Comparison of ENCODE assay signal across 8 mouse cellular contexts in the genomic region with DNA sequence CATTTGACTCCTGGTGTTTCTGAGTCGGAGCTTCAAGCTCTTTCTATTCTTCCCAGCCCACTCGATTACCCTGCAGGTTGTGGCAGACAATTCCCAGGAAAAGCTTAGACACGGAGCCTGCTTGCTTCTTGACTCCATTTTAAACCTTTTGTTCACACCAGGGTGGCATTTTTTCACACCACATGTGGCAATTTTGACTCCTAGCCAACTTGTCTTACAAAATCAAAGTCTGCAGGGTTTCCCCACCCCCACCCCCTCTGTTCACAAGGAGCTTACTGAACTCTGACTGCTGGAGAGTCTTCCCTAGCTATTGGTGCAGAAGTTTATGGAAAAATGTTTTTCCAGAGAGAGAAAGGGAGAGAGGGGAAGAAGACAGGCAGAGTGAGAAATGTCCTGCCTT.
DNase-seq lines count a peak whose midpoint lies in the region; ATAC-seq lines count a peak whose summit lies in the region.

No protein-coding gene starts in this region.

- WGBS in hindbrain, embryonic 10.5 days: 2% methylated on average over 3 of the region's 3 CpGs
- 1% methylated on average over 3 of the region's 3 CpGs for WGBS in neural tube, embryonic 15.5 days

- ATAC-seq in neural tube, embryonic 15.5 days (ENCODE audit: low FRiP score): peak; percentile 37; the same call in 1 of the 2 replicates

- H3K4me1 ChIP-seq in hindbrain, embryonic 10.5 days (replicated peaks): peaks cover 35% of the 10 kb centered on the region
- H3K4me1 ChIP-seq in neural tube, embryonic 15.5 days: no peaks in the 10 kb centered on the region

- H3K4me3 ChIP-seq in hindbrain, embryonic 10.5 days: peak overlapping the region; percentile 59
- H3K4me3 ChIP-seq in neural tube, embryonic 15.5 days (replicated peaks): peak overlapping the region; percentile 37

- H3K9ac ChIP-seq in neural tube, embryonic 15.5 days (replicated peaks): peak overlapping the region; percentile 52

- DNase-seq in ovary, postnatal 14 days (ENCODE audit: low spot score): peak; percentile 22
- no peak for DNase-seq in ovary, adult 18-20 months (ENCODE audit: low spot score)
- peak; percentile 46 for DNase-seq in fat pad, adult 2 months (ENCODE audit: extremely low read depth, low read depth, low spot score)
- peak; percentile 84 for DNase-seq in hindbrain, embryonic 10.5 days (ENCODE audit: low spot score)
- peak; percentile 63 for DNase-seq in left cerebral cortex, postnatal 4 days
- no peak for DNase-seq in thymus, postnatal 4 days
- DNase-seq in B cell, adult 2 months: no peak

- intact Hi-C loops in left cerebral cortex, postnatal 4 days (cut with DNase I): no loop called here

- no peaks in the 10 kb centered on the region for H3K9me3 ChIP-seq in hindbrain, embryonic 10.5 days
- H3K9me3 ChIP-seq in neural tube, embryonic 15.5 days (replicated peaks): no peaks in the 10 kb centered on the region

- peak overlapping the region; percentile 96 for H3K27ac ChIP-seq in hindbrain, embryonic 10.5 days
- H3K27ac ChIP-seq in neural tube, embryonic 15.5 days (replicated peaks): peak overlapping the region; percentile 91

- no peaks in the 10 kb centered on the region for H3K27me3 ChIP-seq in hindbrain, embryonic 10.5 days (ENCODE audit: insufficient read depth, poor library complexity, severe bottlenecking)
- H3K27me3 ChIP-seq in neural tube, embryonic 15.5 days (replicated peaks): no peaks in the 10 kb centered on the region

- H3K36me3 ChIP-seq in hindbrain, embryonic 10.5 days: peaks cover 15% of the 10 kb centered on the region
- H3K36me3 ChIP-seq in neural tube, embryonic 15.5 days: no peaks in the 10 kb centered on the region

- peak overlapping the region; percentile 56 for H3K4me2 ChIP-seq in neural tube, embryonic 15.5 days

Comparison
In these comparisons a context has a peak if more than half of its experiments do, and no peak if none do; other contexts are left out.
1. DNase-seq: peak in ovary, postnatal 14 days (single experiment), fat pad, adult 2 months (single experiment), hindbrain, embryonic 10.5 days (single experiment) and left cerebral cortex, postnatal 4 days (single experiment); none in ovary, adult 18-20 months (single experiment), thymus, postnatal 4 days (single experiment) and B cell, adult 2 months (0 of 2).